Mouse (Mus musculus): ENCODE measurements around the gene Sppl2a. TPM values are rescaled to one million over a fixed set of nuclear protein-coding genes. Genes with fewer than 3 reads are reported as not detected.

The Sppl2a gene
- total and polyA plus RNA-seq, 2 experiments: 37.6 to 158 TPM

DNA sequence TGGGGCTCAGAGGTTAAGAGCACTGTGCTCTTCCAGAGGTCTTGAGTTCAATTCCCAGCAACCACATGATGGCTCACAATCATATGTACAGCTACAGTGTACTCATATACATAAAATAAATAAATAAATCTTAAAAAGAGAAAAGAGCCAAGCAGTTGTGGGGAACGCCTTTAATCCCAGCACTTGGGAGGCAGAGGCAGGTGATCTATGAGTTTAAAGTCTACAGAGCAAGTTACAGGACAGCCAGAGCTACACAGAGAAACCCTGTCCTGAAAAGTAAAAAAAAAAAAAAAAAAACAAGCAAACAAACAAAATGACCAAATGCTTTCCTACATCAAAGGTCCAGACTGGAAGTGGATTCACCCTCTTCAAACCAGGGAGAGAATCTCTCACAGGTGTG is 55.0 kb downstream of the Sppl2a start:
- Histone ChIP-seq H3K79me2 (ENCODE audit: control insufficient read depth, insufficient read depth, low read length) (no peaks in the 10 kb centered on the region; the same call in 1 of the 2 replicates), H3K36me3 (ENCODE audit: control insufficient read depth, insufficient read depth, low read length) (no peaks in the 10 kb centered on the region), H3K27ac (replicated peaks; ENCODE audit: insufficient read depth, low read depth, low read length) (no peak overlapping the region), H3K27me3 (ENCODE audit: control insufficient read depth, insufficient read depth, low read length) (no peaks in the 10 kb centered on the region), H3K4me1 (ENCODE audit: control insufficient read depth, insufficient read depth, low read length) (peaks cover 12% of the 10 kb centered on the region), H3K9ac (ENCODE audit: low read depth, low read length) (no peak overlapping the region), H3K4me3 (ENCODE audit: insufficient read depth, low read depth, low read length) (no peak overlapping the region)
- WGBS: 55% methylated on average over 1 of the region's 1 CpGs
- DNase-seq (ENCODE audit: extremely low read depth, low read depth, low spot score): no peak
- TF ChIP-seq CTCF (IDR thresholded peaks at IDR 0.05; ENCODE audit: low read depth, low read length): no peak
- no peak for TF ChIP-seq POLR2A (IDR thresholded peaks at IDR 0.05; ENCODE audit: extremely low read depth, insufficient read depth, low read length)

GRCm38 (mm10) chr2:126875871-126876796 is 56.9 kb downstream of the Sppl2a start, which contains the start of gene Trpm7:
TSS of gene Trpm7 (minus strand) at chr2:126876230.
- Histone ChIP-seq H3K9ac (ENCODE audit: low read depth, low read length) (peak within 1 kb of the TSS; percentile 92), H3K36me3 (ENCODE audit: control insufficient read depth, insufficient read depth, low read length) (no peaks in the 10 kb centered on the region), H3K4me3 (ENCODE audit: insufficient read depth, low read depth, low read length) (peak within 1 kb of the TSS; percentile 84), H3K4me1 (ENCODE audit: control insufficient read depth, insufficient read depth, low read length) (peaks cover 13% of the 10 kb centered on the region), H3K79me2 (ENCODE audit: control insufficient read depth, insufficient read depth, low read length) (peaks cover 3% of the 10 kb centered on the region; the same call in 1 of the 2 replicates), H3K27me3 (ENCODE audit: control insufficient read depth, insufficient read depth, low read length) (no peaks in the 10 kb centered on the region), H3K27ac (replicated peaks; ENCODE audit: insufficient read depth, low read depth, low read length) (peak within 1 kb of the TSS; percentile 97)
- under 1% methylated on average over 81 of the region's 81 CpGs for WGBS
- DNase-seq (ENCODE audit: extremely low read depth, low read depth, low spot score): peak; percentile 81
- TF ChIP-seq POLR2A (IDR thresholded peaks at IDR 0.05; ENCODE audit: extremely low read depth, insufficient read depth, low read length) (peak; percentile 60), CTCF (IDR thresholded peaks at IDR 0.05; ENCODE audit: low read depth, low read length) (no peak)

GRCm38 (mm10) chr2:126875516-126875835 is 57.6 kb downstream of the Sppl2a start:
- DNase-seq (ENCODE audit: extremely low read depth, low read depth, low spot score): peak; percentile 77
- WGBS: under 1% methylated on average over 18 of the region's 18 CpGs

GRCm38 (mm10) chr2:126874809-126875515 is 58.1 kb downstream of the Sppl2a start:
- 12% methylated on average over 13 of the region's 13 CpGs for WGBS
- Histone ChIP-seq H3K4me3 (ENCODE audit: insufficient read depth, low read depth, low read length) (peak overlapping the region; percentile 84), H3K9ac (ENCODE audit: low read depth, low read length) (peak overlapping the region; percentile 92), H3K4me1 (ENCODE audit: control insufficient read depth, insufficient read depth, low read length) (peaks cover 13% of the 10 kb centered on the region), H3K27ac (replicated peaks; ENCODE audit: insufficient read depth, low read depth, low read length) (peak overlapping the region; percentile 97), H3K79me2 (ENCODE audit: control insufficient read depth, insufficient read depth, low read length) (peaks cover 6% of the 10 kb centered on the region; the same call in 1 of the 2 replicates), H3K27me3 (ENCODE audit: control insufficient read depth, insufficient read depth, low read length) (no peaks in the 10 kb centered on the region), H3K36me3 (ENCODE audit: control insufficient read depth, insufficient read depth, low read length) (no peaks in the 10 kb centered on the region)
- DNase-seq (ENCODE audit: extremely low read depth, low read depth, low spot score): no peak
- no peak for TF ChIP-seq POLR2A (IDR thresholded peaks at IDR 0.05; ENCODE audit: extremely low read depth, insufficient read depth, low read length)

More at GRCm38 (mm10) chr2:126875516-126875835, 57.6 kb downstream of the Sppl2a start:
- H3K9ac ChIP-seq (ENCODE audit: low read depth, low read length): peak overlapping the region; percentile 92
- peaks cover 3% of the 10 kb centered on the region; the same call in 1 of the 2 replicates for H3K79me2 ChIP-seq (ENCODE audit: control insufficient read depth, insufficient read depth, low read length)
- H3K36me3 ChIP-seq (ENCODE audit: control insufficient read depth, insufficient read depth, low read length): no peaks in the 10 kb centered on the region
- no peak for TF ChIP-seq CTCF (IDR thresholded peaks at IDR 0.05; ENCODE audit: low read depth, low read length)
- TF ChIP-seq POLR2A (IDR thresholded peaks at IDR 0.05; ENCODE audit: extremely low read depth, insufficient read depth, low read length): no peak
- H3K4me3 ChIP-seq (ENCODE audit: insufficient read depth, low read depth, low read length): peak overlapping the region; percentile 84
- H3K27ac ChIP-seq (replicated peaks; ENCODE audit: insufficient read depth, low read depth, low read length): peak overlapping the region; percentile 97
- H3K4me1 ChIP-seq (ENCODE audit: control insufficient read depth, insufficient read depth, low read length): peaks cover 13% of the 10 kb centered on the region
- no peaks in the 10 kb centered on the region for H3K27me3 ChIP-seq (ENCODE audit: control insufficient read depth, insufficient read depth, low read length)

GRCm38 (mm10) chr2:126866301-126866700 is 66.7 kb downstream of the Sppl2a start:
- TF ChIP-seq CTCF (IDR thresholded peaks at IDR 0.05; ENCODE audit: low read depth, low read length) (no peak), POLR2A (IDR thresholded peaks at IDR 0.05; ENCODE audit: extremely low read depth, insufficient read depth, low read length) (no peak)
- Histone ChIP-seq H3K36me3 (ENCODE audit: control insufficient read depth, insufficient read depth, low read length) (no peaks in the 10 kb centered on the region), H3K27ac (replicated peaks; ENCODE audit: insufficient read depth, low read depth, low read length) (peak overlapping the region; percentile 61), H3K9ac (ENCODE audit: low read depth, low read length) (no peak overlapping the region), H3K79me2 (ENCODE audit: control insufficient read depth, insufficient read depth, low read length) (peaks cover 34% of the 10 kb centered on the region), H3K27me3 (ENCODE audit: control insufficient read depth, insufficient read depth, low read length) (no peaks in the 10 kb centered on the region), H3K4me3 (ENCODE audit: insufficient read depth, low read depth, low read length) (no peak overlapping the region), H3K4me1 (ENCODE audit: control insufficient read depth, insufficient read depth, low read length) (peaks cover 37% of the 10 kb centered on the region)
- WGBS: 12% methylated on average over 1 of the region's 1 CpGs
- peak; percentile 74 for DNase-seq (ENCODE audit: extremely low read depth, low read depth, low spot score)
